Mouse (Mus musculus) embryonic fibroblast, embryonic 13.5 days (primary cell): ENCODE data around the gene Atxn1l.

Experiments
- CTCF ChIP-seq: IDR thresholded peaks from 2 replicates; pipeline ENCODE4 v1.5.1; 2011; ENCODE audit warnings: mild to moderate bottlenecking, control low read depth, low read length, moderate library complexity, borderline replicate concordance; ENCODE audit not compliant: insufficient read depth
- POLR2A ChIP-seq: IDR thresholded peaks from 2 replicates; pipeline ENCODE4 v1.6.1; 2011; ENCODE audit warnings: low read depth, mild to moderate bottlenecking, control low read depth, low read length, moderate library complexity

DNA sequence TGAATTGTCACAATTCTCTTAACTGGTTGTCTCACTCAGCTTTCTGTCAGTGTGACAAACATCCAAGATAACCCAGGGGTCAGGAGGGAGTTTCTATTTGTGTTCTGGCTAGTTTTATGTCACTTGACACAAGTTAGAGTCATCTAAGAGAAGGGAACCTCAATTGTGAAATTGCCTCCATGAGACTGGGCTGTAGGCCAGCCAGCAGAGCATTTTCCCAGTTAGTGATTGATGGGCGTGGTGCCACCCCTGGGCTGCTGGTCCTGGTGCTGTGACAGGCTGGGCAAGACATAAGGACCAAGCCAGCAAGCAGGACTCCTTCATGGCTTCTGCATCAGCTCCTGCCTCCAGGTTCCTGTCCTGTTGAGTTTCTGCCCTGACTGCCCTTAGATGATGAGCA is 22.7 kb upstream of the Atxn1l start:
- TF ChIP-seq CTCF (no peak), POLR2A (no peak)
